Comparison of ENCODE assay signal across 30 mouse cellular contexts in the genomic region with DNA sequence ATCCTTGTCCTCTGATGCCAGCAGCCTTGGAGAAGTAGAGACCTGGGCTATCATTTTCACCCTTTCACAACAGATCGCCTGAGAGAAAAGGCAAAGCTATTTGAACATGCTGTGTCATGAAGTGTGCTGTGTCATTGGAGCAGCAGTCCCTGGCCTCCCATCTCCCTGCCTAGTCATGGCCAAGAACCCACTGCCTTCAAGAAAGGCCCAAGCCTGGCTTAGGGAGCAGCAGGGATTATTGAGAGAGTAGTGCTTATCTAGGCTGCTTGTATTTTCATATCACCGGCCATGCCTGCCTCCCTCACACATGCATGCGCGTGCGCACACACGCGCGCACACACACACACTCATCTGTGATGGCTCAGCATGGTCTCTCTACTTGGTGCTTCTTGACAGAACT. TPM values are rescaled to one million over a fixed set of nuclear protein-coding genes. Genes with fewer than 3 reads are reported as not detected.
A peak's percentile ranks its signal among the peaks of the same experiment; 100 is the strongest.
DNase-seq lines count a peak whose midpoint lies in the region; ATAC-seq lines count a peak whose summit lies in the region.
"Had no signal": no experiment of that assay in that cellular context is flagged by ENCODE, and none has a peak within 500 bp of the region (broad histone marks: within the 10 kb centered on the region; RNA-seq: fewer than 3 reads in every experiment).

No protein-coding gene starts in this region.

- WGBS in midbrain, embryonic 11.5 days, result 96% methylated on average over 8 of the region's 8 CpGs
- 95% methylated on average over 8 of the region's 8 CpGs for WGBS in midbrain, embryonic 16.5 days
- 74% methylated on average over 8 of the region's 8 CpGs for WGBS in liver, embryonic 13.5 days (ENCODE audit: insufficient replicate concordance)

- H3K9ac ChIP-seq in midbrain, embryonic 11.5 days (ENCODE audit: low read length), result no peak overlapping the region
- no peak overlapping the region for H3K9ac ChIP-seq in midbrain, embryonic 16.5 days (ENCODE audit: low read depth, low read length)
- peak overlapping the region; percentile 46; the same call in 1 of the 2 replicates for H3K9ac ChIP-seq in liver, embryonic 13.5 days
- H3K9ac ChIP-seq: forebrain, embryonic 13.5 days; hindbrain, embryonic 12.5 days; kidney, embryonic 15.5 days; limb, embryonic 13.5 days; lung, embryonic 14.5 days; midbrain, embryonic 12.5 days had no signal

- H3K4me1 ChIP-seq in midbrain, embryonic 11.5 days (ENCODE audit: control insufficient read depth, insufficient read depth, low read length), result no peaks in the 10 kb centered on the region
- no peaks in the 10 kb centered on the region for H3K4me1 ChIP-seq in midbrain, embryonic 16.5 days (ENCODE audit: control insufficient read depth, insufficient read depth, low read length)
- H3K4me1 ChIP-seq in liver, embryonic 13.5 days (replicated peaks), result peaks cover 42% of the 10 kb centered on the region
- H3K4me1 ChIP-seq: forebrain, embryonic 13.5 days; hindbrain, embryonic 12.5 days; kidney, embryonic 15.5 days; limb, embryonic 13.5 days; midbrain, embryonic 12.5 days had no signal

- H3K27ac ChIP-seq in midbrain, embryonic 11.5 days (ENCODE audit: low read depth, low read length), result no peak overlapping the region
- no peak overlapping the region for H3K27ac ChIP-seq in midbrain, embryonic 16.5 days (ENCODE audit: low read length)
- peak overlapping the region; percentile 92 for H3K27ac ChIP-seq in liver, embryonic 13.5 days
- H3K27ac ChIP-seq: forebrain, embryonic 13.5 days; hindbrain, embryonic 12.5 days; kidney, embryonic 15.5 days; limb, embryonic 13.5 days; midbrain, embryonic 12.5 days had no signal

- DNase-seq in midbrain, embryonic 11.5 days (ENCODE audit: low spot score, missing footprints), result peak; percentile 35
- peak; percentile 77 for DNase-seq in liver, embryonic 13.5 days
- DNase-seq in testis, postnatal 14 days (ENCODE audit: low spot score), result no peak
- no peak for DNase-seq in lung, postnatal 10 days
- DNase-seq: adrenal gland, postnatal 10 days; cerebellum, adult 9-11 months; gastrocnemius, postnatal 36 days; heart, postnatal 10 days; kidney, adult 11 months; kidney, postnatal 36 days; lung, embryonic 14.5 days; lung, postnatal 36 days; right cerebral cortex, postnatal 14 days; thymus, adult 18-20 months had no signal

- no peak overlapping the region for H3K4me3 ChIP-seq in midbrain, embryonic 11.5 days (ENCODE audit: low read depth, low read length)
- H3K4me3 ChIP-seq in midbrain, embryonic 16.5 days (ENCODE audit: low read depth, low read length), result no peak overlapping the region
- no peak overlapping the region for H3K4me3 ChIP-seq in liver, embryonic 13.5 days (replicated peaks)
- H3K4me3 ChIP-seq: forebrain, embryonic 13.5 days; hindbrain, embryonic 12.5 days; kidney, embryonic 15.5 days; limb, embryonic 13.5 days; midbrain, embryonic 12.5 days had no signal

- peaks cover 2% of the 10 kb centered on the region; the same call in 1 of the 2 replicates for H3K36me3 ChIP-seq in midbrain, embryonic 11.5 days (ENCODE audit: control insufficient read depth, insufficient read depth, low read length)
- peaks cover 7% of the 10 kb centered on the region; the same call in 1 of the 2 replicates for H3K36me3 ChIP-seq in midbrain, embryonic 16.5 days (ENCODE audit: control insufficient read depth, insufficient read depth, low read length)
- peaks cover 29% of the 10 kb centered on the region for H3K36me3 ChIP-seq in liver, embryonic 13.5 days

- no peak for ATAC-seq in midbrain, embryonic 11.5 days (ENCODE audit: low FRiP score)
- no peak for ATAC-seq in midbrain, embryonic 16.5 days
- peak; percentile 73 for ATAC-seq in common myeloid progenitor, adult 5-6 weeks (replicated peaks; ENCODE audit: low read depth, poor library complexity, severe bottlenecking)
- ATAC-seq in liver, embryonic 13.5 days (ENCODE audit: low read depth), result peak; percentile 97
- peak; percentile 62; the same call in 1 of the 2 replicates for ATAC-seq in megakaryocyte-erythroid progenitor cell, adult 5-6 weeks (replicated peaks; ENCODE audit: low FRiP score, low TSS enrichment, poor library complexity, severe bottlenecking)
- ATAC-seq: forebrain, embryonic 13.5 days had no signal

- H3K27me3 ChIP-seq in midbrain, embryonic 11.5 days (ENCODE audit: control insufficient read depth, insufficient read depth, low read length), result no peaks in the 10 kb centered on the region
- no peaks in the 10 kb centered on the region for H3K27me3 ChIP-seq in midbrain, embryonic 16.5 days (ENCODE audit: control insufficient read depth, insufficient read depth, low read depth, low read length)
- H3K27me3 ChIP-seq in liver, embryonic 13.5 days, result no peaks in the 10 kb centered on the region
- H3K27me3 ChIP-seq: forebrain, embryonic 13.5 days; hindbrain, embryonic 12.5 days; kidney, embryonic 15.5 days; midbrain, embryonic 12.5 days had no signal

- H3K4me2 ChIP-seq in midbrain, embryonic 11.5 days, result no peak overlapping the region
- no peak overlapping the region for H3K4me2 ChIP-seq in midbrain, embryonic 16.5 days (ENCODE audit: low read length)
- peak overlapping the region; percentile 41 for H3K4me2 ChIP-seq in liver, embryonic 13.5 days
- H3K4me2 ChIP-seq: forebrain, embryonic 13.5 days; hindbrain, embryonic 12.5 days; kidney, embryonic 15.5 days; limb, embryonic 13.5 days; lung, embryonic 14.5 days; midbrain, embryonic 12.5 days had no signal

- no peaks in the 10 kb centered on the region for H3K9me3 ChIP-seq in midbrain, embryonic 11.5 days (ENCODE audit: control insufficient read depth, low read length)
- no peaks in the 10 kb centered on the region for H3K9me3 ChIP-seq in midbrain, embryonic 16.5 days (replicated peaks; ENCODE audit: control insufficient read depth, low read length, poor library complexity, severe bottlenecking)
- H3K9me3 ChIP-seq in liver, embryonic 13.5 days (replicated peaks), result no peaks in the 10 kb centered on the region
- H3K9me3 ChIP-seq: forebrain, embryonic 13.5 days; hindbrain, embryonic 12.5 days; kidney, embryonic 15.5 days; limb, embryonic 13.5 days; midbrain, embryonic 12.5 days had no signal

RNA-seq across cellular contexts. Expression of gene Sap30l, which starts 10.8 kb away (rescaled TPM):
- 14.5 and 14.7 TPM in 2 replicates for polyA plus RNA-seq in midbrain, embryonic 11.5 days (2014; fragmentation: Nextera tagmentation; extraction: Ambion mirVana)
- polyA plus RNA-seq in midbrain, embryonic 16.5 days (2015; fragmentation: Nextera tagmentation; extraction: Ambion mirVana), result 5.6 and 5.9 TPM in 2 replicates
- 13.3 and 25.7 TPM in 2 replicates for total RNA-seq in common myeloid progenitor, adult 5-6 weeks (2017)
- 3.3 and 3.5 TPM in 2 replicates for polyA plus RNA-seq in liver, embryonic 13.5 days (2015; fragmentation: Nextera tagmentation; extraction: Ambion mirVana)
- 13.9 and 19.3 TPM in 2 replicates for total RNA-seq in megakaryocyte-erythroid progenitor cell, adult 5-6 weeks (2014; fragmentation: Nextera tagmentation)
- total RNA-seq in megakaryocyte-erythroid progenitor cell, adult 5-6 weeks (2017), result 11.8 and 18.7 TPM in 2 replicates

RNA-seq across cellular contexts. Expression of gene Hand1, which starts 20.4 kb away (rescaled TPM):
- polyA plus RNA-seq in midbrain, embryonic 11.5 days (2014; fragmentation: Nextera tagmentation; extraction: Ambion mirVana), result not detected in 2 replicates
- not detected in 2 replicates for polyA plus RNA-seq in midbrain, embryonic 16.5 days (2015; fragmentation: Nextera tagmentation; extraction: Ambion mirVana)
- not detected in 2 replicates for total RNA-seq in common myeloid progenitor, adult 5-6 weeks (2017)
- polyA plus RNA-seq in liver, embryonic 13.5 days (2015; fragmentation: Nextera tagmentation; extraction: Ambion mirVana), result 0.48 and 0.58 TPM in 2 replicates
- total RNA-seq in megakaryocyte-erythroid progenitor cell, adult 5-6 weeks (2014; fragmentation: Nextera tagmentation), result not detected in 2 replicates
- total RNA-seq in megakaryocyte-erythroid progenitor cell, adult 5-6 weeks (2017), result not detected in 2 replicates
- total RNA-seq: gastrocnemius, adult 18-20 months; gastrocnemius, postnatal 36 days; heart, adult 8-10 months; layer of hippocampus, adult 8-10 months; left cerebral cortex, postnatal 25 days; monocyte, adult 5-6 weeks; neutrophil, adult 5-6 weeks had no signal
- polyA plus RNA-seq: cortical plate, adult 2 months; forebrain, embryonic 13.5 days; lung, embryonic 14.5 days; midbrain, embryonic 12.5 days; spleen, adult 2 months had no signal

Comparison
In these comparisons a context has a peak if more than half of its experiments do, and no peak if none do; other contexts are left out.
1. ATAC-seq: peak in common myeloid progenitor, adult 5-6 weeks (single experiment), liver, embryonic 13.5 days (single experiment) and megakaryocyte-erythroid progenitor cell, adult 5-6 weeks (single experiment); none in midbrain, embryonic 11.5 days (single experiment) and midbrain, embryonic 16.5 days (single experiment).
2. DNase-seq: peak in midbrain, embryonic 11.5 days (single experiment) and liver, embryonic 13.5 days (single experiment); none in testis, postnatal 14 days (single experiment) and lung, postnatal 10 days (single experiment).